Mouse (Mus musculus): ENCODE data around the gene Gga2. TPM values are rescaled to one million over a fixed set of nuclear protein-coding genes. Genes with fewer than 3 reads are reported as not detected.

Gga2 gene
- total and polyA plus RNA-seq, 3 experiments: 26.8 to 79.0 (median 27.4) TPM

DNA sequence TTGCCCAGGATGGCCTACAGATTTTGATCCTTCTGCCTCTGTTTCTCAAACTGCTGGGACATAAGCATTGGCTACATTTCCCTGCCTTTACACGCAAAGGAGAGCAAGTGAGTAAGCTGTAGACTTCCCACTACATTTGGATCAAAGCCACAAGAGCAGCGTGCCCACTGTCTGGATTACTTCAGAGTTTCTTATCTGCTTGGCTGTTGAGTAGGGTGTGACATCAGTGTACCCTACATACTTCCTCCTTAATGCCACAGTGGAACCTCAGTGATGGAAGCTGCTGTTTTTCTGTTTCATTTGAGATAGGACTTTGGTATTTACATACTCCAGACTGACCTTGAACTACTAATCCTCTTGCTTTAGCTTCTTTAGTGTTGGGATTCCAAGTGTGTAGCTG, 25.8 kb upstream of the Gga2 start:
- no peak overlapping the region for H3K4me3 ChIP-seq (replicated peaks in 1 of 3; ENCODE audit: low read depth in 2 of 3, low read length in 2 of 3, poor library complexity in 1 of 3)
- H3K9ac ChIP-seq (ENCODE audit: insufficient read depth, low read depth): no peak overlapping the region
- no peak overlapping the region for H3K27ac ChIP-seq (ENCODE audit: insufficient read depth, low read depth)
- H3K4me2 ChIP-seq (ENCODE audit: insufficient read depth, low read depth, poor library complexity, severe bottlenecking): no peak overlapping the region
- no peaks in the 10 kb centered on the region for H3K27me3 ChIP-seq (replicated peaks)
- no peaks in the 10 kb centered on the region for H3K79me2 ChIP-seq (replicated peaks; ENCODE audit: control insufficient read depth, extremely low read depth, insufficient read depth, poor library complexity, severe bottlenecking)
- no peaks in the 10 kb centered on the region for H3K4me1 ChIP-seq (ENCODE audit: control insufficient read depth in 1 of 2, insufficient read depth in 2 of 2)
- in situ Hi-C loops (cut with MboI; ENCODE audit: low pct_ligation_motif_present, low pct_unique_long_range_greater_than_20kb, low sequenced_read_pairs): no loop called here
- DNase-seq (ENCODE audit: extremely low read depth): no peak
- peaks cover 37 to 74% of the 10 kb centered on the region in 2 experiments for H3K36me3 ChIP-seq (replicated peaks in 1 of 2; ENCODE audit: control insufficient read depth in 1 of 2, insufficient read depth in 1 of 2, low read length in 1 of 2)
- no peak for TF ChIP-seq POLR2A (IDR thresholded peaks at IDR 0.05; ENCODE audit: low read depth, low read length)
- TF ChIP-seq JUN (IDR thresholded peaks at IDR 0.05; ENCODE audit: insufficient read depth, low read depth, low read length): no peak
- TF ChIP-seq TCF12 (IDR thresholded peaks at IDR 0.05; ENCODE audit: low read depth, low read length): no peak
- TF ChIP-seq RAD21 (IDR thresholded peaks at IDR 0.05; ENCODE audit: low read depth, low read length): no peak
- no peak for TF ChIP-seq USF2 (conservative IDR thresholded peaks at IDR 0.05; ENCODE audit: low read depth, low read length)
- no peak for TF ChIP-seq CHD1 (IDR thresholded peaks at IDR 0.05; ENCODE audit: low read depth, low read length)
- TF ChIP-seq ZNF384 (IDR thresholded peaks at IDR 0.05; ENCODE audit: low read depth, low read length): no peak
- TF ChIP-seq PAX5 (IDR thresholded peaks at IDR 0.05; ENCODE audit: low read length): no peak
- dilution Hi-C loops (cut with MboI; ENCODE audit: extremely low pct_ligation_motif_present, extremely low pct_unique_long_range_greater_than_20kb, low sequenced_read_pairs): no loop called here
- H3K9me3 ChIP-seq (replicated peaks; ENCODE audit: low read length): no peaks in the 10 kb centered on the region

DNA sequence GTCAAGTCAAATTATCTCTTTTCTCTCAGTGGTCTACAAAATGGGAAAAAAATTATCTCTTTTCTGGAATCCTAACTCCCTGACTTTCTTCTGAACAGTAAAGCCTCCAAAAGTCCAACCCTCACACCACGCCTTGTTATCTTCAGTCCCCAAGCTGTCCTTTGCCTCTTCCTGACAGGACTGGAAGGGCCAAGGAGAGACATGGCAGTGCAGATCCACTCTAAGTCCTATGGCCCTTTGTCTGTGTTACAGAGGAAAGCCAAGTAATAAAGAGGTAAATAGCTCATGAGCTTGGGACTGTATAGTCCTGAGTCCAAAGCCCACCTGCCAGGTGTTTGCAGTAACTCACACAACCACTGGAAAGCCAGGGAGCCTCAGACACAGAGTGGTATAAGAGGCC, 24.7 kb upstream of the Gga2 start:
- Histone ChIP-seq H3K79me2 (replicated peaks; ENCODE audit: control insufficient read depth, extremely low read depth, insufficient read depth, poor library complexity, severe bottlenecking) (no peaks in the 10 kb centered on the region), H3K27ac (ENCODE audit: insufficient read depth, low read depth) (no peak overlapping the region), H3K9ac (ENCODE audit: insufficient read depth, low read depth) (no peak overlapping the region), H3K27me3 (replicated peaks) (no peaks in the 10 kb centered on the region), H3K4me3 (replicated peaks in 1 of 3; ENCODE audit: low read depth in 2 of 3, low read length in 2 of 3, poor library complexity in 1 of 3) (no peak overlapping the region), H3K36me3 (replicated peaks in 1 of 2; ENCODE audit: control insufficient read depth in 1 of 2, insufficient read depth in 1 of 2, low read length in 1 of 2) (peaks cover 36 to 76% of the 10 kb centered on the region in 2 experiments), H3K9me3 (replicated peaks; ENCODE audit: low read length) (no peaks in the 10 kb centered on the region), H3K4me1 (ENCODE audit: control insufficient read depth in 1 of 2, insufficient read depth in 2 of 2) (no peaks in the 10 kb centered on the region), H3K4me2 (ENCODE audit: insufficient read depth, low read depth, poor library complexity, severe bottlenecking) (no peak overlapping the region)
- TF ChIP-seq ZC3H11A (IDR thresholded peaks at IDR 0.05; ENCODE audit: low read depth, low read length): no peak
- no peak for TF ChIP-seq MAFK (IDR thresholded peaks at IDR 0.05; ENCODE audit: insufficient replicate concordance, low read length)
- TF ChIP-seq MAX (IDR thresholded peaks at IDR 0.05; ENCODE audit: low read length): no peak
- no peak for TF ChIP-seq SIN3A (IDR thresholded peaks at IDR 0.05; ENCODE audit: low read length)
- no peak for TF ChIP-seq TCF12 (IDR thresholded peaks at IDR 0.05; ENCODE audit: low read depth, low read length)
- TF ChIP-seq CHD2 (IDR thresholded peaks at IDR 0.05; ENCODE audit: low read length): no peak
- DNase-seq (ENCODE audit: extremely low read depth): no peak
- dilution Hi-C loops (cut with MboI; ENCODE audit: extremely low pct_ligation_motif_present, extremely low pct_unique_long_range_greater_than_20kb, low sequenced_read_pairs): no loop called here
- in situ Hi-C loops (cut with MboI; ENCODE audit: low pct_ligation_motif_present, low pct_unique_long_range_greater_than_20kb, low sequenced_read_pairs): no loop called here

DNA sequence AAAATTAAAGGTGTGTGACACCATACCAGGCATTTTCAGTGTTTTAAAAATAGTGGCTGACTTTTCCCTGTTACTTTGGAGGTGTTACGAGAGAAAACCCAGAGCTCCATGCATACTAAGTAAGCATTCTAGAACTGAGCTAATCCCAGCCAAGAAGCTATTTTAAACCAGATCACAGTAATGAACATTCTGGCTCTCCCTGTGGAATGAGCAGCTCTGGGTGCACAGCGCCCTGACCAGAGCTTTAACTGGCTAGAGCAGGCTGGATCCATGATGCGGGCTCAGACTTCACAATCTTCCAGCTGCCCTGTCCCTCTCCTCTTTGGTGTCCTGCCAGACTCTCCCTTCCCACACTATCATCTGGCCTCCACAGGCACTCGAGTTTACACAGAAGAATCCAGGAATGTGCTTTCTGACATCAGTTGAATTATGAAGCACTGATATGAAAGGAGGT, 24.2 kb upstream of the Gga2 start:
- Histone ChIP-seq H3K79me2 (replicated peaks; ENCODE audit: control insufficient read depth, extremely low read depth, insufficient read depth, poor library complexity, severe bottlenecking) (no peaks in the 10 kb centered on the region), H3K36me3 (replicated peaks in 1 of 2; ENCODE audit: control insufficient read depth in 1 of 2, insufficient read depth in 1 of 2, low read length in 1 of 2) (peaks cover 36 to 74% of the 10 kb centered on the region in 2 experiments), H3K27me3 (replicated peaks) (no peaks in the 10 kb centered on the region), H3K27ac (ENCODE audit: insufficient read depth, low read depth) (no peak overlapping the region), H3K4me1 (ENCODE audit: control insufficient read depth in 1 of 2, insufficient read depth in 2 of 2) (no peaks in the 10 kb centered on the region), H3K4me3 (replicated peaks in 1 of 3; ENCODE audit: low read depth in 2 of 3, low read length in 2 of 3, poor library complexity in 1 of 3) (no peak overlapping the region), H3K4me2 (ENCODE audit: insufficient read depth, low read depth, poor library complexity, severe bottlenecking) (no peak overlapping the region), H3K9ac (ENCODE audit: insufficient read depth, low read depth) (no peak overlapping the region), H3K9me3 (replicated peaks; ENCODE audit: low read length) (no peaks in the 10 kb centered on the region)
- in situ Hi-C loops (cut with MboI; ENCODE audit: low pct_ligation_motif_present, low pct_unique_long_range_greater_than_20kb, low sequenced_read_pairs) (no loop called here), dilution Hi-C loops (cut with MboI; ENCODE audit: extremely low pct_ligation_motif_present, extremely low pct_unique_long_range_greater_than_20kb, low sequenced_read_pairs) (no loop called here)
- TF ChIP-seq JUND (conservative IDR thresholded peaks at IDR 0.05; ENCODE audit: low read depth, low read length) (no peak), MAFK (IDR thresholded peaks at IDR 0.05; ENCODE audit: insufficient replicate concordance, low read length) (no peak), RCOR1 (conservative IDR thresholded peaks at IDR 0.05; ENCODE audit: low read depth, low read length) (no peak)
- DNase-seq (ENCODE audit: extremely low read depth): no peak
